Mouse (Mus musculus): ENCODE measurements around the gene Gria1.

Gene Gria1

DNA sequence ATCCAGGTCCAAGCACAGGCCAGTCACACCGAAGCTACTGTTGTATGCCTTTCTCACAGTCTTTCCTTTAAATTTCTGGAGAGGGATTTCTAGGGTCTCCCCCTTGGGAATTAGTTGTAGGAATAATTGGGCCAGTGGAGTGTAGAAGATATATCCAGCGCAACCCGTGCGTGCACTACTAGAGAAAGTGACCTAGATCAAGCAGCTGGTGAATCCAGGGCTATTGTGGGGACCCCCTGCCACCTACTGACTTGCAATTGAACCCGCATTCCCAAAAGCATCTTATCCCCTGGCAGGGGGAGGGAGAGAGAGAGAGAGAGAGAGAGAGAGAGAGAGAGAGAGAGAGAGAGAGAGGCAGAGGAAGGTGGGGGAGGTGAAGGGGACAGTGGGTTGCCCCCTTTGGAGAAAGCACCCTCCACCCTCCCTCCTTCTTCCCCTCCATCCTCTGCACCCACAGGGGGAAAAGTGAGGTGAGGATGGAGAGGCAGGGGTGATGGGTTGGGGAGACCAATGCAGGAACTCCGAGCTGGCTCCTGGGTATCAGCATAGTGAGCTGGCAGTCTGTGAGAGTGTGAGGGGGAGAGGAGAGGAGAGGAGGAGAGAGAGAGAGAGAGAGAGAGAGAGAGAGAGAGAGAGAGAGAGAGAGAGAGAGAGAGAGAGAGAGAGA lies at the start of gene Gria1:
Gene Gria1 (plus strand): TSS at position 364 of the 667 bp plus-strand sequence.
- DNase-seq (ENCODE audit: low spot score): no peak

DNA sequence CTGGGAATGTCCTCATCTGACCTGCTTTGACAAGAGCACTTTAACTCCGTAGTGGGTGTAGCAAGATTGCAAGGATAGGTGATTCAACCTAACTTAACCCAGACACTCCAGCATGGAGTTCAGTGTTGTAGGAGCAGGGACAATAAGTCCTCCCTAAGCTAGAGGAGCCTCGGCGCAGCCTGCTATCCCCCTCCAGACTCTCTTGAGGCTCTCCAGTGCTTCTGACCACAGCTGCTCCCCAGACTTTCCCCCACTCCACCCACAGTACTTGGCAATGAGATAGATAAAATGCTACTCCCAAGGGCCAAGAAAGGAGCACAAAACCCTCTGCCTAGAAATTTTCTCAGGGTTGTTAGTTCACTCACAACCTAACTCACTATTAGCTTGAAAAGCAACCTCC lies 49.4 kb upstream of the Gria1 start:
- DNase-seq (ENCODE audit: low spot score): no peak

DNA sequence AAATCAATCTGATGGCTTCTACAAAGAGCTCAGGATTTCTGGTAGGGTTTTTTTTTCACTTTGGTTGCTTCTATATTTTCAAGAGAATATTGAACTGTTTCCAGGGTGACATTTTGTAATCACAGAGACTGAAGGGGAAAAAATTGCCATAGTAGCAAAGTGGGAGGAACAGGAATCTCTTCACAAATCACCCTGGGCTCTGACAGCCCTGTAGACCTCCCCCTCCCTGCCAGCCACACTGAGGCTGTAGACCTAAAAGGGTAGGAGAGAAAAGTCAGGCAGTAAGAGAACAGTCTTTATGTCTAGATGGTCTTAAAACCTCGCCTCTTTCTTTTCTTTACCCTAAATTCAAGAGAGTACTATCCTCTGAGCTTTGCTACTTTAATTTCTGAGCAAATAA lies 38.4 kb upstream of the Gria1 start:
- DNase-seq (ENCODE audit: low spot score): no peak

DNA sequence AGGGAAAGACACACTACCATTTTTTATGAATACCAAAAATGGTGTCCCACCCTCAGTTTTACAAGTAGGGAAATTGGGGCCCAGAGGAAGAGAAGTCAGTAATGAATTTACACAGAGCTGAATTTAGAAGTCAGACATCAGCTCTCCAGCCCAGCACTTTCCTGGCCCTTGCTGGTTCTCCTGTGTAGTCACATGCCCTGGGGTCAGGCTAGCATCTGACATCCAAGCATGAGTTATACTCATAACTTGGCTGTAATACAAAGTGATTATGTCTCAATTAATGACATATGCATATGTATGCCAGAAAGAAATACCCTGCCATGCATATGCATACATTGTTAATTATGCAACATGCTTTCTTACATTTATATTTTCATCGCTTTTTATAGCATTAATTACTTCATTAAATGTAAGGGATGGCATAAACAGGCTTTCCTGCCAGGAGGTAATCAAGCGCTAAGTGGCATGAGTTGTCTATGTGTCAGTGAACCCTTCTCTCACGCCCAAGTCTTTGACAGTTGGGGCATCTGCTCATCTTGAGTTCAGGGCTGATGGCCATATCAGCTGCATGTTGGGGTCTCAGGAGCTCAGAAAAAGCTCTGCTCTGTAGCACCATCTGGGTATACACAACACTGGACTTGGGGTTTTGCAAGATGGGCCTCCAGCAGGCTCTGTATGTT lies 26.7 kb upstream of the Gria1 start:
- no peak for DNase-seq (ENCODE audit: low spot score)

DNA sequence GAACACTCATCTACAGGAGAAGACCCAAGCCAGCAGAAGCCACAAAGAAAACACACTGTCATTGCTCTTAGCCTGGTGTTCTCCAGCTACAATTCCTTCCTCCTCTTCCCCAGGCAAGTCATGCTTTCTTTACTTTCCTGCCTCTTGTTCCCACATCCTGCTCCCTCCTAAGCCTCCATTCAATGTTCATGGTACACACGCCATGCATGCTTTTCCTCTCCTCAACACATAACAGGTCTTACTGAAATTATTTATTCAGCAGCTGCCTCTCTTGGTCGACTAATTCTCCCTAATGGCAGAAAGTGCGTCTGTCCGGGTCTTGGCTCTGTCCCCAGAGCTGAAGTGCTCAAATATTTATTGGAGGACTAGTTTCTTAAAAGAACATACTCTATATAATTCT lies 25.7 kb upstream of the Gria1 start:
- no peak for DNase-seq (ENCODE audit: low spot score)

DNA sequence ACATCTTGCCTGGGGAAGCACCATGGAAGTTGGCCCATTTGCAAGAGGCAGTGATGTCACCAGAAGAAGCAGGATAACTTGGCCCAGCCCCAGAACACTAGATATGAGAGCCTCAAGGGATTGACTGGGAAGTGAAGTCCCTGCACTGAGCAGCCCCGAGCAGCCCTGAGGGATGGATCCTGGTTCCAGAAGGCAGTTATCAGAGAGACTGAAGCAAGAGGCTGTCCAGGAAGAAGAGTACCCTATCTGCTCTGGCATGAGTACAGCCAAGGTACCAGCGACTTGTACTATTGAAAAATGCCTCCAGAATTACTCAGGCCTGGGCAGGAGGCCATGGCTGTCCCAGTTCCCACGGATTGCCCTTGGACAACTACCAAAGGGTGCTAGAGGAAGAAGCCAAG lies 11.6 kb upstream of the Gria1 start:
- DNase-seq (ENCODE audit: low spot score): no peak

DNA sequence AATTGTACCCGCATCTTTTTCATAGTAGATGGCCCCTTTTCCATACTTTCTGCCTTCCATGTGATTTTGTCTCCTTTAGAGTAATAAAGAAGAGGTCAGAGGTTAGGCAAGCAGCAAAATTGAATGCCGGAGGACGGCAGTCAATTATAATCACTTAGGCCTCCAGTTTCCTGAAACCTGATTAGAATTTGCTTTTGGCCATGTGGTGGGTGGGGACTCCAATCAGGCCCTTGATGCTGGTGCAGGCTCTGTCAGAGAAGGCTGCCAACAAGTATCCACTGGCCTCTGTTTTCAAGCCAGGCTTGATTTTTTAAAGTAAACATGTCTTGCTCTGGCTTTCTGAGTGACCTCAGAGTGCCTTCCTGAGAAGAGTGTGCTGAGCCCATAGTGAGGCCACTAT lies 6.6 kb upstream of the Gria1 start:
- no peak for DNase-seq (ENCODE audit: low spot score)

DNA sequence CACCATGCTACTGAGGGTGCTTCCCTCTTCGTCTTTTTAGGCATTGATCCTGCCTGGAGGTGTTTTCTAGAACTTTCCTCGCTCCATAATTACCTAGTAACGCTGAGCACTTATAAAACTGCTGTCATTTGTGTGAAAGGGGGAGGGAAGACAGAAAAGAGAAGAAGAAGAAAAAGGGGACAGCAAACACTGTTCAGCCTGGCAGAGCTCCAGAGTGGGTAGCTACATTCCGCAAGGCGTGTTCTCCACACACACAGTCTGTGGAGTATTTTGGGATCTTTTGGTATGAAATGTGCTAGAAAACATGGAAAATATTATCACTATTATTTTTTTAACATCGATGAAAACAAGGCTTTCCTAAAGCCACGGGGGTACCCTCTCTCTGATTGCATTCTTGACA lies 5.8 kb upstream of the Gria1 start:
- no peak for DNase-seq (ENCODE audit: low spot score)

DNA sequence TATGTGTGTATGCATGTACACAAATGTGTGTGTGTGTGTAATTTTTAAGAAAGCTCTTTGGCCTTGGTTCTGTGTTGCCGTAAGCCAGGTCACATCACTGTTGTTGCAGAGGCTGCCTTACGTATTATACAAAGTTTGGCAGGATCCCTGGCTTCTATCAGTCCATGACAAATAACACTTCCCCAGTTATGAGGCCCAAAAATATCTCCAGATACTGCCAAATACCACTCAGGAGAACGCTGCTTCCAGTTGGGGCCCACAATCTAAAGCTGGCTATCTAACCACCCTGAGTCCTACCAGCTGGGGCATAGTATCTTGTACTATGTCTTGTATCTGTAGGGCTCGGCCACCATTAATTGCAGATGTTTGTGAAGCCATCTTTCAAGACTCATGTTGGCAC lies 3.4 kb upstream of the Gria1 start:
- DNase-seq (ENCODE audit: low spot score): no peak

DNA sequence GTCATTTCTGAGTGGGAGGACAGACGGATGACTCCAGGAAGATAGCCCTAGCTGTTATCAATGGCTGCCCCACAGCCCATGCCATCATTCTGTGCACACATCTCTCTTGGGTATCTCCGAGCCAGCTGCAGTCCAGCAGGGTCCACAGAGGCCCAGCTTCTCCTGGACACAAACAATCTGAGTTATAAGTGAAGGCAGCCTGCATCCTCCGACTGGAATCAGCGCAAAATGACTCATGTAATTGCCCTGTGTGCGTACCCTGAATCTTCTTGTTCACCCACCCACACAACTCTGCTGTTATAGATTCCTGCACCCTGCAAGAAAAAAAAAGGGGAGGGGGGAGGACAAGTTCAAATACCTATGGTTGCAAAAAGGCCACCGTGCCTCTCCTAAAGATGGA lies 576 bp upstream of the Gria1 start:
- DNase-seq (ENCODE audit: low spot score): no peak

DNA sequence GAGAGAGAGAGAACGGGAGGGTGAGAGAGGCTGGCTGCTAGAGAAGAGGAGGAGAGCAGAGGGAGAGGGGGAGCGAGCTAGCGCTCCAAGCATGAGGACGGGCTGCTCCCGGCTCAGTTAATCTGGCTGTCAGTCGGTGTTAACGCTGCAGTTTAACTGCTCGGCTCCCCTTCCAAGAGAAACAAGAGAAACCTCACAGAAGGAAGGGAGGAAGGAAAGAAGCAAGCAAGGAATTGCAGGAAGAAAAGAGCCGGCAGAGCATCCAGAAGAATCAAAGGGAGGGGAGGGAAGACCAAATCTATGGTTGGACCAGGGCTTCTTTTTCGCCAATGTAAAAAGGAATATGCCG lies 478 bp downstream of the Gria1 start:
- no peak for DNase-seq (ENCODE audit: low spot score)

DNA sequence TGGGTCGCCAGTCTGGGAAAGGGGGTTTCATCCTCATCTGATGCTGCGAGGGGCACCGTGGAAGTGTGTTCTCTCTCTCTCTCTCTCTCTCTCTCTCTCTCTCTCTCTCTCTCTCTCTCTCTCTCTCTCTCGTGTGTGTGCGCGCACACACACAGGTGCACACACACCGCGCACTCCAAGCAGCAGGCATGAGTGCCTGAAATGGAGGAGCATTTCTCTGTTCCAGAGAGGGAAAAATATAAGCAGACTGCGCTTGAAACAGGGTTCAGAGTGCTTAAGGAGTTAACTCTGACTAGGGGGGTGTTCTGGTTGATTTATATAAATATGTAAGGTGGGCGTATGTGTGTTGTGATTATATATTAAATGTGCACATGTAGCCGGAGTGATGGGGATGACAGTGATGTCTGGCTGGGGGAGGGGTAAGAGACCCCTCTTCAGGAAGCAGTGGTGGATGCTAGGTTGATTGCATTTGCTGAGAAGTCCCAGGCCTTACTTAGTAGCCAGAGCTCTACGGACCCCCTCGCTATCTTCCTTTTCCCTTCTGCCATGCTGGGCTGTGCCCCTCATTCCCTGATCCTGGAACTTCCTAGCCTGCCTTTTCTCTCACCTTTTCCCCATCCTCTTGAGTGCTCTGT lies 1.2 kb downstream of the Gria1 start:
- DNase-seq (ENCODE audit: low spot score): no peak

DNA sequence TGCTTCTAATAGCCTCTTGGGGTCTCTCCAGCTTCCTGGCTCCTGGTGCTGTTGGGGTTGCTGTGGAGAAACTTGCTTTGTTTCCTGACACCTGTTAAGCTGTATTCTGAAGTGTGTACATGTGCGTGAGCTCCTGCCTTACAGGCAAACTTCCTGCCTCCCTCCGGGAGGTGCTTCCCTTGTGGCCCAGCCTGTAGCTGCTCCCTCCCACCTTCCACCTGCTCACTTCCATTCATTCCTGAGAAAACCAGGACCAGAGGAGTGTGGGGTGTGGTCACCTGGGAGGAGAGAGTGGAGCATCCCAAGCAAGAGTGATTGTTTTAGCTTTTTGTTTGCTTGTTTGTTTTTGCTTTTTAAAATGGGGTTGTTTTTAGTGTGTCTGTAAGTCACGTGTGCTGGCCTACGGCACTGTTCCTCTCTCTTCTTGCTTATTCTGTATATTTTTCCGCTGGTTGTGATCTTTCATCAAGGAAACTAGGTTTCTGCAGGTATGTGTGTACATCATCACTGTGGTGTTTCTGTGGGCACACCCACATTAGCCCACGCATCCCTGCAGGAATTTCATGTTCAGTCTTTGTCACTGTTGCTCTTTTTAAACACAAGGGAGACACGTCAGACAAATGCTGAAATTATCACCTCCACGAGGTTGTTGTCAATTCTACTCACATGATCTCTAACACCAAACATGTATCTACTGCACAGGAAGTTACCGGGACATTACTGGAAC lies 2.4 kb downstream of the Gria1 start:
- no peak for DNase-seq (ENCODE audit: low spot score)

DNA sequence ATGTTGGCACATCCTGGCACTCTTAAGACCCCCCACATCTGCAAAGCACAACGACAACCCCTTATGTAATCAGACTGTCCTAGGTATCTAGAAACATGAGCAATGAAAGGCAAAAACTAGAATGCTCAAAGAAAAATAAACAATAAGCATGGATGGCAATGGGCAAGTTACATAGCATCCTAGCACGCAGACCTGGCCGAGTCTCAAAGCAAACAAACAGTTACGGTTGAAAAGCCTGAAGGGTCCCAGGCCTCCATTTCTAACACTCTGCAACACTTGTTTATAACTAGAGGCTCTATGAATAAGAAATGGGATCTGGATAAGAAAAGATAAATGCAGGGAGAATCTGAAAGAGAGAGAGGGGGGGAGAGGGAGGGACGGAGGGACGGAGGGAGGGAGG lies 3.2 kb downstream of the Gria1 start:
- DNase-seq (ENCODE audit: low spot score): no peak

DNA sequence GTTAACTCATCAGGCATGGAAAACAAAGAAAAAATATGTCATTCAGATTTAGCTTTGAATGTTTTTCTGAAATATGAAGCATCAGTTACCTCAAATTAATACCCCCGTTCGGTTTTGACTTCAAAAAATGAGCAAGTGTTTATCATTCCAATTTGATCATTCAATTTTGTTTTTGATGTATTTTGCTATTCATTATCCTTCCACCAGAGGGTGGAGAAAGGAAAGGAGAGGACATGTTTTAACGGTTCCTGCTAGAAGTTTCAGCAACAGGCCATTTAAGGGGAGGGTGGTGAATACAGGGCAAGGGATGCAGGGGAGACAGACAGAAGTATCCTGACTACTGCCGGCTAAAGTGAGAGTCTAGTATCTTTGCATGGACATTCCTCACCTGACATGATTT lies 7.3 kb downstream of the Gria1 start:
- DNase-seq (ENCODE audit: low spot score): no peak

DNA sequence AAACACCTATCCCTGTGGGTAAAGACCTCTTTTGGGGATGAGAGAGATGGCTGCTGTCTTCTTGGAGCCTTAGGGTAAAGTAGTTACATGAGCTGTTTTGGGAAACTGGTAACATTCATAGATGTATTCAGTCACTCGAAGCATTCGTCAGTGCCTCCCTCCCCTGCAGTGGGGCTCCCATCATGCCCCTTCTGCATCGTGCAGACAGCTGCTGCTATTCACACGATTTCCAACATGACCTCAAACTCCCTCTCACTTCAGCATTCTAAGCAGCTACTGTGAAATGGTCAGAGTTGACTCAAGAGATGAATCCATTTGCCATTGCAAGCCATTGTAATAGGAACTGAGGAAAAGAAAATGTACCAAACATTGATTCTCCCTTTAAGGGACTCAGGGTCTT lies 11.2 kb downstream of the Gria1 start:
- DNase-seq (ENCODE audit: low spot score): no peak

DNA sequence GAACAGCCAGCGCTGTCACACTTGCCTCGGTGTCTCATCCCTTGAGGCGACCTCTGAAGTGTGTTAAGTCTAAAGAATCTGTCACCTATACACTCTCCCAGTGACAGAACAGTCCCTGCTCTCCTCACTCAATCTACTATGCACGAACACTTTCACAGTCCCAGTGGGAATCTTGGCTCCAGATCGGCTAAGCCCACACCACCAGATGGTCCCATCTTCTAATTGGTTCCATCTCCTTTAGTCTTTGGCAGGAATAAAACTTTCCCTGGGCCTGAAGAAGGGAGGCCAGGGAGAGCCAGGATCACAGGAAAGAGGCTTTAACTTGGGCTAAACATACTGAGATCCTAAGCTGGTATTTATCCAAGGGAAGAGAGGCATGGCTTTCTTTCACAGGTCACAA lies 19.3 kb downstream of the Gria1 start:
- DNase-seq (ENCODE audit: low spot score): no peak

DNA sequence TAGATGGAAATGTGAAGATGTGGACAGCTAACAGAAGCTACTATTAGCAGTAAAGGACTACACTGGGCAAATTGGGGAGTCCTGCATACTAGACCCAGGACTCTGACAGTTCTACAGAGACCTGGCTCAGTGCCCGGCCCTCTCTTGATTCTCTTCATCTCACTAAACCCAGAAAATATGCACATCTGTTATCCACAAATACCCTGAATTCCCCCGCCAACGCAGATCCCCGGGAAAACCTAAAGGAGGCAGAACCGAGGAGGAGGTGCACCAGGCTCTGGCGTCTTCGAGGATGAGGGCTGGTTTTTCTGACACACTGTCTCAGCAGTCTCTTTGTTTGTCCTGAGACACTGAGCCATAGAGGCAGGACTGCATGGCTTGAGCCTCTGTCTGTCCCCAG lies 27.6 kb downstream of the Gria1 start:
- no peak for DNase-seq (ENCODE audit: low spot score)

DNA sequence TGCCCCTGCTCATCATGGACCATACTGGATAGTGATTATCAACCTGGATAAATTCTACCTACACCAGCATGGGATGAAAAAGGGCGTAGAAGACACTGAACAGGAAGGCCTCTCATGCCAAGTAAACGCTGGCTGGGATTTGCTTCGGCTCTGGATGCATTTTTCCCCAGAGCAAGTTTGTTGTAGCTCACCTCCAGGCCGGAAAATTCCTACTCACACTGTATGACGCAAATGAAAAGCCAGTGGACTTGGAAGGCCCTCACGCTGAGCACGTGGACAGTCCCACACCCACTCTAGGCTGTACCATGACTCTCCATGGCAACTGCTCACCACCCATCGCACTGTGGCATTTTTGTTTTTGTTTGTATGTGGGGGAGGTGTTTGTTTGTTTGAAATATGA lies 28.1 kb downstream of the Gria1 start:
- DNase-seq (ENCODE audit: low spot score): no peak

DNA sequence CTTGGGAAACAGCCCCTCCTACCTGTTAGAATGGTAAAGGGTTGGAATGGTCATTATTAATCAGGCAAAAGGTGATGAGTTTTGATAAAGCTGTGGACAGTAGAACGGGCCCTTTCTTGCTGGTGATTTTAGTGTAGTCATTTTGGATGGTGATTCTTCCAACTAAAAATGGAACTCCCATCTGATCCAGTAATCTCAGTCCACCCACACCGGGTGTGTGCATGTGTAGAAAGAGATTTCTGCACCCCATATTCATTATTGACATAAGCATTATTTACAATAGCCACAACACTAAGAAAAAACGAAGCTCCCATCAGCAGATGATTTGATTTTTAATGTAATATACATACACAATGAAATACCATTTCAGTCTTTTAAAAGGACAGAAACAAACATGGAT lies 30.9 kb downstream of the Gria1 start:
- no peak for DNase-seq (ENCODE audit: low spot score)

DNA sequence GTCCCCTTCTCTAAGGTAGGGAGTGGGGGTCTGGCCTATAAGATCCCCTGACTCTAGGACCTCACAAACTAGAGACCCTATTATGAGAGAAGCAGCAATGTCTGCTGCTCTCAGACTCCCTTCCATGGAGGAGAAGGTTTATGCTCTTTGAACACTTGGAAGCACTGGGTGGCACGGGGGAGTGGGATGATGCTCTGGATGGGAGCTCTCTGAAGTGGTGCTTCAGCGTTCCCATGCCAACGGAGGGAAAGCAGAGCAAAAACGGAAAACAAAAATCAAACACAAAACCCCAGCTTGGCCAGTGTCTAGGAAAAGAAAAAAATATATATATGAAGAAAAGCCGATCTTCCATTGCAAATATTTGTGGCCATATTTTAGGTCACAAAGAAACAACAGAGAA lies 33.0 kb downstream of the Gria1 start:
- DNase-seq (ENCODE audit: low spot score): no peak

DNA sequence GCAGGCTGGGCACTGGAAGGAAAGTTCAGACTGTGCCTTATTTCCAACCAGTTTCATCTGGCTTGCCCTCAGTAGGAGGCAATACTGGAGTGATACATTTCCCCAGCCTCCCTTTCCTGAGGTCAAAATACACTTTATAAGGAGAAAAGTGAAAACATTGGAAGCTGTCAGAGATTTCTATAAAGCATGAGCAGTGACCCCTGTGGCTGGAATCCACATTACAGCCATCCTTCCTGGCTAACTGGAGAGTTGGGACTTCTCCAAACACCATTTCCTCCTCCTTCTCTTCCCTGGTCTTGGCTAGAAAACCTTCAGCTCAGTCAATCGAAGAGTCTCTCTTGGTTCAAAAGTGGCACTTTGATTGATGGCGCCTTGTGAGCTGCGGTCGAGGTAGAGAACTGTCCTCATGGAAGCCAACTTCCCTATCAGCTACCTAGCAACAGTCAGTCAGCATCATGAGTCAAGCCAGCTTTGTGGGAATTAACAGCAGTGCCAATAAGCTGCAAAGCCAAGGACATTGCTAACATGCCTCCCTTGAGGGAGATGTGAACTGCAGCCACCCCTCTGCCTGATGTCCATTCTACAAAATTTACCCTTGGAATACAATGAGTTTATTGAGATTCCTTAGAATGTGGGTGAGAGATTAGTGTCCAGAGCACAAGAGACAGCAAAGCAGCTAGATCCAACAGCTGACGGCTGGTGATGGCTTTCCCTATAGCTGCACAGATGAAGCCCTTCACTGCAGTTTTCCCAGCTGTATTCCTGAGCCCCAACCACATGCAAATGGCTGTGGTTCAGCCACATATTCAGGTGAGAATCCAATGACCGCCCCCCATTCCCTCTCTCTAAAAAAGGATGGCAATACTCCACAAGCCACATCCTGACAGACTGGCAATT lies 40.7 kb downstream of the Gria1 start:
- DNase-seq (ENCODE audit: low spot score): no peak

Data from urinary bladder, postnatal 25 days (tissue).